Mouse (Mus musculus): ENCODE results near the gene Sf3a2. TPM values are rescaled to one million over a fixed set of nuclear protein-coding genes. Genes with fewer than 3 reads are reported as not detected.
"Not testable (repeated sequence)": the region's sequence is repeated elsewhere in the genome, so short reads cannot be mapped to it uniquely, and the experiment has no call there.

Sf3a2 gene
- polyA plus RNA-seq, 2 experiments, result 80.6 to 102 TPM

- Histone ChIP-seq H3K36me3 (ENCODE audit: control insufficient read depth, insufficient read depth, low read length) (peaks cover 24% of the 10 kb centered on the region), H3K9me3 (ENCODE audit: control insufficient read depth, low read length) (no peaks in the 10 kb centered on the region), H3K27ac (replicated peaks; ENCODE audit: low read depth, low read length) (peak within 1 kb of the TSS; percentile 86), H3K4me3 (replicated peaks; ENCODE audit: low read length) (peak within 1 kb of the TSS; percentile 66), H3K27me3 (ENCODE audit: control insufficient read depth, insufficient read depth, low read length) (no peaks in the 10 kb centered on the region), H3K4me1 (ENCODE audit: control insufficient read depth, insufficient read depth, low read length) (peaks cover 9% of the 10 kb centered on the region), H3K4me2 (replicated peaks; ENCODE audit: low read depth, low read length, severe bottlenecking) (peak within 1 kb of the TSS; percentile 93), H3K9ac (ENCODE audit: low read depth, low read length, severe bottlenecking) (peak within 1 kb of the TSS; percentile 92)
- peak; percentile 77; the same call in 1 of the 2 replicates for TF ChIP-seq POLR2A (IDR thresholded peaks at IDR 0.05; ENCODE audit: borderline replicate concordance, extremely low read depth, insufficient read depth, insufficient read length)
- ATAC-seq (ENCODE audit: low FRiP score, low read depth), result peak; percentile 97
- WGBS, result under 1% methylated on average over 68 of the region's 82 CpGs
- peak; percentile 100 for DNase-seq (ENCODE audit: low spot score)
Measured at GRCm38 (mm10) chr10:80826151-80827062, 28.4 kb downstream of the Sf3a2 start, which contains the start of gene Oaz1. TSS of gene Oaz1 (plus strand) at chr10:80826656.

GRCm38 (mm10) chr10:80827063-80827869 is 29.3 kb downstream of the Sf3a2 start:
- Histone ChIP-seq H3K36me3 (ENCODE audit: control insufficient read depth, insufficient read depth, low read length) (peaks cover 24% of the 10 kb centered on the region), H3K4me2 (replicated peaks; ENCODE audit: low read depth, low read length, severe bottlenecking) (peak overlapping the region; percentile 93), H3K9me3 (ENCODE audit: control insufficient read depth, low read length) (no peaks in the 10 kb centered on the region), H3K27me3 (ENCODE audit: control insufficient read depth, insufficient read depth, low read length) (no peaks in the 10 kb centered on the region), H3K9ac (ENCODE audit: low read depth, low read length, severe bottlenecking) (peak overlapping the region; percentile 92), H3K27ac (replicated peaks; ENCODE audit: low read depth, low read length) (peak overlapping the region; percentile 86; the same call in 1 of the 2 replicates), H3K4me1 (ENCODE audit: control insufficient read depth, insufficient read depth, low read length) (peaks cover 9% of the 10 kb centered on the region), H3K4me3 (replicated peaks; ENCODE audit: low read length) (peak overlapping the region; percentile 66)
- TF ChIP-seq POLR2A (IDR thresholded peaks at IDR 0.05; ENCODE audit: borderline replicate concordance, extremely low read depth, insufficient read depth, insufficient read length), result no peak
- WGBS, result 8% methylated on average over 27 of the region's 29 CpGs
- no peak for ATAC-seq (ENCODE audit: low FRiP score, low read depth)
- no peak for DNase-seq (ENCODE audit: low spot score)

- peaks cover 9% of the 10 kb centered on the region for H3K4me1 ChIP-seq (ENCODE audit: control insufficient read depth, insufficient read depth, low read length)
- WGBS, result 73% methylated on average over 8 of the region's 10 CpGs
- DNase-seq (ENCODE audit: low spot score), result no peak
- peak overlapping the region; percentile 92 for H3K9ac ChIP-seq (ENCODE audit: low read depth, low read length, severe bottlenecking)
- peak overlapping the region; percentile 93 for H3K4me2 ChIP-seq (replicated peaks; ENCODE audit: low read depth, low read length, severe bottlenecking)
- ATAC-seq (ENCODE audit: low FRiP score, low read depth), result no peak
- peak overlapping the region; percentile 66 for H3K4me3 ChIP-seq (replicated peaks; ENCODE audit: low read length)
- no peaks in the 10 kb centered on the region for H3K9me3 ChIP-seq (ENCODE audit: control insufficient read depth, low read length)
- H3K36me3 ChIP-seq (ENCODE audit: control insufficient read depth, insufficient read depth, low read length), result peaks cover 24% of the 10 kb centered on the region
- no peak overlapping the region for H3K27ac ChIP-seq (replicated peaks; ENCODE audit: low read depth, low read length)
- no peak for TF ChIP-seq POLR2A (IDR thresholded peaks at IDR 0.05; ENCODE audit: borderline replicate concordance, extremely low read depth, insufficient read depth, insufficient read length)
- H3K27me3 ChIP-seq (ENCODE audit: control insufficient read depth, insufficient read depth, low read length), result no peaks in the 10 kb centered on the region
Measured at GRCm38 (mm10) chr10:80827870-80828420, 29.9 kb downstream of the Sf3a2 start.

- peak overlapping the region; percentile 66; the same call in 1 of the 2 replicates for H3K4me3 ChIP-seq (replicated peaks; ENCODE audit: low read length)
- peaks cover 24% of the 10 kb centered on the region for H3K36me3 ChIP-seq (ENCODE audit: control insufficient read depth, insufficient read depth, low read length)
Measured at GRCm38 (mm10) chr10:80828587-80828986, 30.6 kb downstream of the Sf3a2 start.

More at GRCm38 (mm10) chr10:80828587-80828986, 30.6 kb downstream of the Sf3a2 start:
- not testable (repeated sequence) for H3K27me3 ChIP-seq (ENCODE audit: control insufficient read depth, insufficient read depth, low read length); H3K9ac ChIP-seq (ENCODE audit: low read depth, low read length, severe bottlenecking); H3K27ac ChIP-seq (replicated peaks; ENCODE audit: low read depth, low read length); H3K4me1 ChIP-seq (ENCODE audit: control insufficient read depth, insufficient read depth, low read length); DNase-seq (ENCODE audit: low spot score); ATAC-seq (ENCODE audit: low FRiP score, low read depth); H3K9me3 ChIP-seq (ENCODE audit: control insufficient read depth, low read length)
- 81% methylated on average over 7 of the region's 9 CpGs for whole genome bisulfite sequencing
- peak overlapping the region; percentile 93; the same call in 1 of the 2 replicates for H3K4me2 ChIP-seq (replicated peaks; ENCODE audit: low read depth, low read length, severe bottlenecking)
